Mouse (Mus musculus) heart, embryonic 11.5 days (tissue): ENCODE data around the gene Rorb. TPM values are rescaled to one million over a fixed set of nuclear protein-coding genes. Genes with fewer than 3 reads are reported as not detected.

Source experiments
- ATAC-seq: fragments of 200-750 bp; cut with Nextera tagmentation; replicated peaks from 2 replicates; pipeline ENCODE4 v1.8.0; 2017; ENCODE audit warnings: moderate library complexity; ENCODE audit not compliant: insufficient number of reproducible peaks, low FRiP score, low TSS enrichment
- H3K27ac ChIP-seq: fragments of 300-500 bp; sonication (generic); 2 replicates; pipeline ENCODE4 v1.5.1; 2014; ENCODE audit warnings: mild to moderate bottlenecking, low read depth, low read length
- H3K27me3 ChIP-seq: fragments of 300-500 bp; sonication (generic); 2 replicates; pipeline ENCODE4 v1.6.1; 2014; ENCODE audit warnings: mild to moderate bottlenecking, low read length, mixed read lengths; ENCODE audit not compliant: control insufficient read depth, insufficient read depth
- H3K36me3 ChIP-seq: fragments of 300-500 bp; sonication (generic); 2 replicates; pipeline ENCODE4 v1.6.1; 2014; ENCODE audit warnings: mild to moderate bottlenecking, low read length, moderate library complexity, mixed read lengths; ENCODE audit not compliant: control insufficient read depth, insufficient read depth
- H3K4me1 ChIP-seq: fragments of 300-500 bp; sonication (generic); 2 replicates; pipeline ENCODE4 v1.6.1; 2014; ENCODE audit warnings: low read length; ENCODE audit not compliant: control insufficient read depth, insufficient read depth
- H3K4me2 ChIP-seq: fragments of 300-500 bp; sonication (generic); 2 replicates; pipeline ENCODE4 v1.6.1; 2014; ENCODE audit warnings: mild to moderate bottlenecking, moderate library complexity
- H3K4me3 ChIP-seq: fragments of 300-500 bp; sonication (generic); 2 replicates; pipeline ENCODE4 v1.5.1; 2014; ENCODE audit warnings: low read depth, low read length
- H3K9ac ChIP-seq: fragments of 300-500 bp; sonication (generic); 2 replicates; pipeline ENCODE4 v1.6.1; 2014; ENCODE audit warnings: mild to moderate bottlenecking, low read depth, low read length, moderate library complexity
- H3K9me3 ChIP-seq: fragments of 300-500 bp; sonication (generic); replicated peaks from 2 replicates; pipeline ENCODE4 v1.6.1; 2016; ENCODE audit warnings: low read length; ENCODE audit not compliant: control insufficient read depth
- WGBS: fragments of 180-500 bp; shearing (Covaris S2); extraction: QIAGEN DNeasy Blood & Tissue Kit; methylation state at CpG from one replicate; pipeline ENCODE4 v1.1.7; 2014; ENCODE audit not compliant: insufficient replicate concordance; 5-methylcytosine and 5-hydroxymethylcytosine counted together
- polyA plus RNA-seq: library from polyadenylated mRNA; unstranded; fragments of >200 nt; fragmentation: Nextera tagmentation; extraction: Ambion mirVana; gene quantifications from 2 replicates; pipeline ENCODE4 v1.2.1, GENCODE M21; 2014

Rorb gene
- polyA plus RNA-seq, 1 experiment from 2014 or later = 0.21 TPM

DNA sequence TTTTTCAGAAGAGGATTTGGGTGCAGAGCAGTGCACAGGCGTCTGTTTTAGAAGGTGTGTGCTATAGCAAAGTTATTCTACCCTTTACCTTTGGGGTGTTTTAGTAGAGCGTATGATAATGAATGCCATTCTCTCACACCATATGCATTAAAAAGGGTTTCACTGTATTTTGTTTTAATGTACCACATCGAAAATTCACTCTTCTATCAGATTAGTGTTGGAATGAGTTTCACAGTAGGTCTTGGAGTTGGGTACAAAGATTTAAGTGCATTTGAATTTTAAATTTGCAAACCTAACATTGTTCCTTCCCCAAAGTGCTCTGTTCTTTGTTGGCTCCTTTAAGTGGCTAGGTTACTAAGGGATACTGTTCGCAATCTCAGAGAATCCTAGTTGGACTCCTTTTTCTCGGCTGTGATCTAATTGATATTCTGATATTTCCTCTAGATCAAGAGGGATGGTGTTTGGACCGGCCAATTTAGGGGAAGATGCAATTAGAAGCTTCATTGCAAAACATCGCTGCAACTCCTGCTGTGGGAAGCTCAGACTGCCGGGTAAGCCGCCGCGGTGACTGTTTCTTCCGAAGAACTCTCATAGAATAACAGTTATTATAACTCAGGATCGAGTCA is 222.4 kb downstream of the Rorb start:
- WGBS = 39% methylated on average over 13 of the region's 13 CpGs
- Histone ChIP-seq H3K9me3 (no peaks in the 10 kb centered on the region), H3K36me3 (no peaks in the 10 kb centered on the region), H3K27ac (no peak overlapping the region), H3K4me2 (peak overlapping the region; percentile 59), H3K9ac (no peak overlapping the region), H3K27me3 (no peaks in the 10 kb centered on the region), H3K4me1 (peaks cover 3% of the 10 kb centered on the region; the same call in 1 of the 2 replicates), H3K4me3 (peak overlapping the region; percentile 27)
- no peak for ATAC-seq

DNA sequence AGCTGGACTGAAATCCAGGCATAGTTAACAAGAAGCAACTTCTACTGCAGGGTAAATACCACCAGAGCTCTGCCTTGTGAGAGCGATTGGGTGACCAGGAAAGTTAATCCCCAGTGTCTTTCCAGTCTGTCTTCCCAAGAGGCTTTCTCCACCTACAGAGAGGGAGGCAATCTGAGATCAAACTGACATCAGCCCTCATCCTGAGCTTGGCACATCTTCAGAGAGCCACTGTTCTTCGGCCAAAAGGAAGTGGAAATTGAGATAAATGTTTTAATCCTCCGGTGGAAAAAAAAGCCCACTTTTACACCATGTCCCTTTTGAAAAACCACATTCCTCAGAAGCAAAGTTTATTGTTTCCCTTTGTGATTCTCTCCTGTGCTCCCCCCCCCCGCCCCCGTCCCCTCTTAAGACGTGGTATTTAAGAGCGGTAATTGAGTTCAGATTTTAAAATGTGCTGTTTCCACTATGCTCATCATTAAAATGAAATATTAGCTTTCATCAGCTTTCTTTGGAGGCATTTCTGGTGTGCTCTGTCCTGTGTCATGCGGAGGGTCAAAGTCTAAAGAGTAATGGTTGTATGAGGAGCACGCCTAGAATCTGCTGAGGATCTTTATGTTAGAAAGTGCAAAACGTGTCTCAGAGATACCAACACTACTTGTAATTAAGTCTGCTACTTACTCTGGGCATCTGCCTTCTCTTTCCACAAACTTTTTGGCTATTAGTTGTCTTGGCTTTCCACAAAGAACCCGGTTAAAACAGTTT is 223.2 kb downstream of the Rorb start:
- no peaks in the 10 kb centered on the region for H3K36me3 ChIP-seq
- no peak overlapping the region for H3K9ac ChIP-seq
- H3K4me2 ChIP-seq = no peak overlapping the region
- H3K27ac ChIP-seq = no peak overlapping the region
- 60% methylated on average over 11 of the region's 11 CpGs for WGBS
- ATAC-seq = no peak
- H3K27me3 ChIP-seq = no peaks in the 10 kb centered on the region
- H3K4me3 ChIP-seq = no peak overlapping the region
- H3K4me1 ChIP-seq = peaks cover 3% of the 10 kb centered on the region; the same call in 1 of the 2 replicates
- H3K9me3 ChIP-seq = no peaks in the 10 kb centered on the region

- Histone ChIP-seq H3K27me3 (no peaks in the 10 kb centered on the region), H3K36me3 (no peaks in the 10 kb centered on the region), H3K9ac (no peak overlapping the region), H3K4me2 (no peak overlapping the region), H3K27ac (no peak overlapping the region), H3K9me3 (no peaks in the 10 kb centered on the region), H3K4me3 (no peak overlapping the region), H3K4me1 (no peaks in the 10 kb centered on the region)
- ATAC-seq = no peak
- WGBS = 77% methylated on average over 5 of the region's 5 CpGs
These were observed 229.8 kb downstream of the Rorb start for GRCm38 (mm10) chr19:18881162-18881561.
